ENCODE assay signal across 8 mouse cellular contexts in the genomic region with DNA sequence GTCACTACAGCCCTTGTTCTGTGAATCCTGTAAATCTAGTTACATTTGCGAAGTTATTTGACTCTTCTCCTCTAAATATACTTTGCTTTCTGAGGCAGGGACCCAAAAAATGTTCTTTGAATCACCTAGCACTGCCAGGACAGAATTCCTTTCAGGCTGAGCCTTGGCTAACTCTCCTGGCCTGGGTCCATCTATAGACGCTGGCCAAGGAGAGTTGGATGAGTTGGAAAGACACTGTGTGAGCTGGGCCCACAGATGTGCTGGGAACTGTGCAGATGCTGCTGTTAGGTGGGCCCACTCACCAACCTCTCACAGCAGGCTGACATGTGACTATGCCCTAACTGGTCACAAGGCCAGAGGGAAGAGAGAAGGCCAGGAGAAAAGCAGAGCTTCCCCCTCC. TPM values are rescaled to one million over a fixed set of nuclear protein-coding genes. Genes with fewer than 3 reads are reported as not detected.
DNase-seq lines count a peak whose midpoint lies in the region; ATAC-seq and TF ChIP-seq lines count a peak whose summit lies in the region.
"Had no signal": no experiment of that assay in that cellular context is flagged by ENCODE, and none has a peak within 500 bp of the region (broad histone marks: within the 10 kb centered on the region; RNA-seq: fewer than 3 reads in every experiment).

No protein-coding gene starts in this region.

- DNase-seq in lung, postnatal 4 days, result no peak
- peak; percentile 58 for DNase-seq in cerebellum, adult 9-11 months
- peak; percentile 59 for DNase-seq in gastrocnemius, adult 2 months
- DNase-seq in midbrain, embryonic 14.5 days, result no peak

- H3K27me3 ChIP-seq in lung, embryonic 16.5 days (ENCODE audit: control insufficient read depth, insufficient read depth, low read depth, low read length), result no peaks in the 10 kb centered on the region
- H3K27me3 ChIP-seq in midbrain, embryonic 14.5 days (ENCODE audit: control insufficient read depth, insufficient read depth, low read length), result no peaks in the 10 kb centered on the region
- H3K27me3 ChIP-seq: heart, embryonic 15.5 days had no signal

- no peaks in the 10 kb centered on the region; the same call in 1 of the 2 replicates for H3K4me1 ChIP-seq in lung, embryonic 16.5 days (replicated peaks; ENCODE audit: control insufficient read depth, insufficient read depth, low read length)
- peaks cover 26% of the 10 kb centered on the region for H3K4me1 ChIP-seq in midbrain, embryonic 14.5 days (ENCODE audit: control insufficient read depth, insufficient read depth, low read length)

- H3K27ac ChIP-seq in lung, embryonic 16.5 days (ENCODE audit: low read length), result no peak overlapping the region
- peak overlapping the region; percentile 5; the same call in 1 of the 2 replicates for H3K27ac ChIP-seq in gastrocnemius, adult 2 months
- H3K27ac ChIP-seq in midbrain, embryonic 14.5 days (replicated peaks; ENCODE audit: low read depth, low read length), result peak overlapping the region; percentile 99
- H3K27ac ChIP-seq: heart, embryonic 15.5 days had no signal

- no peak overlapping the region for H3K9ac ChIP-seq in lung, embryonic 16.5 days (ENCODE audit: low read length)
- H3K9ac ChIP-seq in midbrain, embryonic 14.5 days (replicated peaks; ENCODE audit: low read length), result 0 out of 2 replicates have a peak overlapping the region, but pooled peaks have one; percentile 4
- H3K9ac ChIP-seq: heart, embryonic 15.5 days had no signal

- 62% methylated on average over 2 of the region's 2 CpGs for WGBS in lung, embryonic 16.5 days
- WGBS in midbrain, embryonic 14.5 days, result 83% methylated on average over 2 of the region's 2 CpGs

- no peaks in the 10 kb centered on the region for H3K9me3 ChIP-seq in lung, embryonic 16.5 days (ENCODE audit: control insufficient read depth, low read length)
- no peaks in the 10 kb centered on the region for H3K9me3 ChIP-seq in midbrain, embryonic 14.5 days (ENCODE audit: control insufficient read depth, low read length)
- H3K9me3 ChIP-seq: heart, embryonic 15.5 days had no signal

- H3K36me3 ChIP-seq in lung, embryonic 16.5 days (ENCODE audit: control insufficient read depth, insufficient read depth, low read length), result no peaks in the 10 kb centered on the region
- H3K36me3 ChIP-seq in midbrain, embryonic 14.5 days (ENCODE audit: control insufficient read depth, insufficient read depth, low read length), result no peaks in the 10 kb centered on the region
- H3K36me3 ChIP-seq: heart, embryonic 15.5 days had no signal

- TF ChIP-seq CTCF in gastrocnemius, adult 2 months (IDR thresholded peaks at IDR 0.05), result no peak

- no peak overlapping the region for H3K4me2 ChIP-seq in lung, embryonic 16.5 days (ENCODE audit: low read depth, low read length)
- H3K4me2 ChIP-seq in midbrain, embryonic 14.5 days (ENCODE audit: low read length), result peak overlapping the region; percentile 79; the same call in 1 of the 2 replicates

- peak; percentile 41 for ATAC-seq in lung, embryonic 16.5 days (ENCODE audit: low read depth)
- no peak for ATAC-seq in midbrain, embryonic 14.5 days (ENCODE audit: low FRiP score, low TSS enrichment)
- ATAC-seq in erythroid progenitor cell, adult 5-6 weeks (replicated peaks; ENCODE audit: low FRiP score, poor library complexity, severe bottlenecking), result no peak
- no peak for ATAC-seq in activated CD4-positive, CD25-positive, alpha-beta regulatory T cell, adult 4 months

- intact Hi-C loops in gastrocnemius, adult 2 months (cut with DNase I), result no loop called here

- no peak overlapping the region for H3K4me3 ChIP-seq in lung, embryonic 16.5 days (ENCODE audit: low read length)
- H3K4me3 ChIP-seq in gastrocnemius, adult 2 months, result no peak overlapping the region
- no peak overlapping the region for H3K4me3 ChIP-seq in midbrain, embryonic 14.5 days (replicated peaks; ENCODE audit: low read depth, low read length)
- H3K4me3 ChIP-seq: heart, embryonic 15.5 days had no signal

RNA-seq across cellular contexts. Expression of gene Zfp706, which starts 41.1 kb away (rescaled TPM):
- polyA plus RNA-seq in lung, embryonic 16.5 days (2015; fragmentation: Nextera tagmentation; extraction: Ambion mirVana), result 415 and 452 TPM in 2 replicates
- 100 to 1,000 TPM; 109 to 129 TPM for total RNA-seq in gastrocnemius, adult 2 months (2021)
- polyA plus RNA-seq in midbrain, embryonic 14.5 days (2014; fragmentation: Nextera tagmentation; extraction: Ambion mirVana), result 416 and 455 TPM in 2 replicates
- total RNA-seq in erythroid progenitor cell, adult 5-6 weeks (2015; ENCODE audit: low replicate concordance), result 44.9 and 71.7 TPM in 2 replicates
- 7.3 and 18.0 TPM in 2 replicates for total RNA-seq in erythroid progenitor cell, adult 5-6 weeks (2017; ENCODE audit: low replicate concordance)
- polyA plus RNA-seq in activated CD4-positive, CD25-positive, alpha-beta regulatory T cell, adult 4 months (2017; shearing (Covaris generic)), result 100 to 1,000 TPM; 467 to 529 TPM

Comparison
In these comparisons a context has a peak if more than half of its experiments do, and no peak if none do; other contexts are left out.
1. DNase-seq: peak in cerebellum, adult 9-11 months (single experiment) and gastrocnemius, adult 2 months (single experiment); none in lung, postnatal 4 days (0 of 2) and midbrain, embryonic 14.5 days (single experiment).